Mouse (Mus musculus) bone marrow, adult 2 months (tissue): Measurements from ENCODE around the gene Hoxd13. TPM values are rescaled to one million over a fixed set of nuclear protein-coding genes. Genes with fewer than 3 reads are reported as not detected.

Experiments used
- H3K27ac ChIP-seq: fragments of 200-500 bp; 2 replicates; pipeline ENCODE4 v1.5.1; 2012; ENCODE audit warnings: low read depth, mild to moderate bottlenecking, control low read depth, inconsistent platforms, low read length; ENCODE audit not compliant: control insufficient read depth, poor library complexity, insufficient read depth
- H3K4me1 ChIP-seq: fragments of 200-500 bp; 2 replicates; pipeline ENCODE4 v1.6.1; 2011; ENCODE audit warnings: low read length; ENCODE audit not compliant: control insufficient read depth, insufficient read depth
- H3K4me3 ChIP-seq: fragments of 200-500 bp; replicated peaks from 2 replicates; pipeline ENCODE3; 2011; ENCODE audit warnings: mild to moderate bottlenecking, low read depth, low read length, control low read depth; ENCODE audit not compliant: control insufficient read depth
- CTCF ChIP-seq: fragments of 200-500 bp; IDR thresholded peaks from 2 replicates; pipeline ENCODE4 v1.5.1; 2011; ENCODE audit warnings: low read length, control low read depth; ENCODE audit not compliant: control insufficient read depth, insufficient read depth
- POLR2A ChIP-seq: fragments of 200-500 bp; IDR thresholded peaks from 2 replicates; pipeline ENCODE4 v1.6.1; 2011; ENCODE audit warnings: low read depth, mild to moderate bottlenecking, control low read depth, low read length, borderline replicate concordance; ENCODE audit not compliant: control insufficient read depth
- WGBS: fragments of 180-500 bp; shearing (Covaris S2); methylation state at CpG from one replicate; pipeline ENCODE4 v1.1.7; 2018; 5-methylcytosine and 5-hydroxymethylcytosine counted together
- polyA plus RNA-seq: library from polyadenylated mRNA; stranded (reverse); fragments of >200 nt; gene quantifications from 2 replicates; pipeline ENCODE4 v1.2.4, GENCODE M21; 2011; ENCODE audit warnings: low replicate concordance; ENCODE audit not compliant: missing spikeins, insufficient read depth, insufficient read length

The Hoxd13 gene
- polyA plus RNA-seq, 1 experiment, result 1.2 TPM

GRCm38 (mm10) chr2:74687698-74688555 is 19.8 kb downstream of the Hoxd13 start:
- Histone ChIP-seq H3K4me3 (no peak overlapping the region), H3K4me1 (no peaks in the 10 kb centered on the region), H3K27ac (no peak overlapping the region)
- 5% methylated on average over 31 of the region's 31 CpGs for WGBS
- TF ChIP-seq POLR2A (no peak), CTCF (no peak)

GRCm38 (mm10) chr2:74688795-74689573 is 20.9 kb downstream of the Hoxd13 start:
- WGBS, result 6% methylated on average over 12 of the region's 12 CpGs
- TF ChIP-seq POLR2A (no peak), CTCF (no peak)
- Histone ChIP-seq H3K4me3 (no peak overlapping the region), H3K4me1 (no peaks in the 10 kb centered on the region), H3K27ac (no peak overlapping the region)

GRCm38 (mm10) chr2:74689574-74690337 is 21.6 kb downstream of the Hoxd13 start:
- 2% methylated on average over 24 of the region's 24 CpGs for WGBS
- TF ChIP-seq CTCF, result no peak
- TF ChIP-seq POLR2A, result no peak
- no peaks in the 10 kb centered on the region for H3K4me1 ChIP-seq
- H3K27ac ChIP-seq, result no peak overlapping the region
- H3K4me3 ChIP-seq, result no peak overlapping the region

- Histone ChIP-seq H3K27ac (no peak overlapping the region), H3K4me3 (no peak overlapping the region), H3K4me1 (no peaks in the 10 kb centered on the region)
- WGBS, result 7% methylated on average over 8 of the region's 8 CpGs
- TF ChIP-seq CTCF (no peak), POLR2A (no peak)
Measured at GRCm38 (mm10) chr2:74690338-74690716, 22.2 kb downstream of the Hoxd13 start.

DNA sequence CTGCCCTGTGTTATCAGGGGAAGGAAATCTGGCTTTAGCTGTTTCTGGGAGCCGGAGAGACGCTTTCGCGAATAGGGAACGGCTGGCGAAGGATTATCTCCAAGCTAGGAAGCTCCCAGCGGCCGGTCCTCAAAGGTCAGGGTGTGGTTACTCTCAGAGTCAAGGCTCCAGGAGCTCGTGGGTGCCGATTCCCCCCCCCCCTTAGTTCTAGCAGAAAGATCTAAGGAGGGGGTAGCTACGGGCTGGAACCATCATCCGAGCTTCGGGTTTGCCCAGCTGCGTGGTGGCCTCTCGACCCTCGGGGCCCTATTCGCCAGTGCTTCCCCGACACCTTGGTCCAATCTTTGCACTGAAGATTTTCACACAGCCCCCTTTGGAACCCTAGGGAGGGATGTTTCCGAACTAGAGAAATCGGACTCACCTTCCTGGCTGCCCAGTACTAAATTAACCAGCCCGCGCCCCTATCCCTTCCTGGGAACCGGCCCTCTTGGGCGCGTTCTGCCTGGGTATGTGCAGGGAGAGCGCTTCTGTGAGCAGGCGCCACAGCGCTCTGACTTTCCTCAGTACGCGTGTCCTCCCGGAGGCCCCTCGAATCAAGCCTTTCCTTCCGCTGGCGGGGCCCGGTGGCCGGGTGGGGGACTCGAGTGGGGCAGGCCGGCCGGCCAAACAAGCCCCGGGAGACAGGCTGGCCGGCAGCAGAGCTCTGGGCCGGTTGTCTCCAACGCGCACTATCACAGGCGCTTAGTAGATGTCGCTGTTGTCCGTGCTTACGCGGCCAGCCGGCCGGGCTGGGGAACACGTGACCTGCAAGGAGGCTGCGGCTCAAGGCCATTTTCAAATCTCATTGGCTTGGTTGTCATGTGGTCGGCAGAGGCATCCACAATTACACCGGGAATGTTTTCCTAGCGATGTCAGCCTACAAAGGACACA is 23.2 kb downstream of the Hoxd13 start, which contains the start of gene Hoxd10:
TSS of gene Hoxd10 (plus strand) at position 903 of the 930 bp plus-strand sequence.
- WGBS, result 9% methylated on average over 56 of the region's 56 CpGs
- Histone ChIP-seq H3K4me1 (no peaks in the 10 kb centered on the region), H3K27ac (no peak within 1 kb of the TSS), H3K4me3 (no peak within 1 kb of the TSS)
- no peak for TF ChIP-seq CTCF
- TF ChIP-seq POLR2A, result no peak

DNA sequence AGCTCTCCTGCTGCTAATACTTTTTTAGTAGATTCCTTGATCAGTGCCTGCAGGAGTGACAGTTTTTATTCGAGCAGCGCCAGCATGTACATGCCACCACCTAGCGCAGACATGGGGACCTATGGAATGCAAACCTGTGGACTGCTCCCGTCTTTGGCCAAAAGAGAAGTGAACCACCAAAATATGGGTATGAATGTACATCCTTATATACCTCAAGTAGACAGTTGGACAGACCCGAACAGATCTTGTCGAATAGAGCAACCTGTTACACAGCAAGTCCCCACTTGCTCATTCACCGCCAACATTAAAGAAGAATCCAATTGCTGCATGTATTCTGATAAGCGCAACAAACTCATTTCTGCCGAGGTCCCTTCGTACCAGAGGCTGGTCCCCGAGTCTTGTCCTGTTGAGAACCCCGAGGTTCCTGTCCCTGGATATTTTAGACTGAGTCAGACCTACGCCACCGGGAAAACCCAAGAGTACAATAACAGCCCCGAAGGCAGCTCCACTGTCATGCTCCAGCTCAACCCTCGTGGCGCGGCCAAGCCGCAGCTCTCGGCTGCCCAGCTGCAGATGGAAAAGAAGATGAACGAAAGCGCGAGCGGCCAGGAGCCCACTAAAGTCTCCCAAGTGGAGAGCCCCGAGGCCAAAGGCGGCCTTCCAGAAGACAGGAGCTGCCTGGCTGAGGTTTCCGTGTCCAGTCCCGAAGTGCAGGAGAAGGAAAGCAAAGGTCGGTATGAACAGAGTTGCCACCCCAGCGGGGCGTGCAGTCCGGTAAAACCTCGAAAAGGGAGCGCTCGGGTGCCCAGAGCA is 24.1 kb downstream of the Hoxd13 start:
- TF ChIP-seq POLR2A (no peak), CTCF (no peak)
- Histone ChIP-seq H3K27ac (no peak overlapping the region), H3K4me3 (no peak overlapping the region), H3K4me1 (no peaks in the 10 kb centered on the region)
- 6% methylated on average over 35 of the region's 35 CpGs for WGBS
